Mouse (Mus musculus): ENCODE data around the gene Kif27.

Kif27 gene

DNA sequence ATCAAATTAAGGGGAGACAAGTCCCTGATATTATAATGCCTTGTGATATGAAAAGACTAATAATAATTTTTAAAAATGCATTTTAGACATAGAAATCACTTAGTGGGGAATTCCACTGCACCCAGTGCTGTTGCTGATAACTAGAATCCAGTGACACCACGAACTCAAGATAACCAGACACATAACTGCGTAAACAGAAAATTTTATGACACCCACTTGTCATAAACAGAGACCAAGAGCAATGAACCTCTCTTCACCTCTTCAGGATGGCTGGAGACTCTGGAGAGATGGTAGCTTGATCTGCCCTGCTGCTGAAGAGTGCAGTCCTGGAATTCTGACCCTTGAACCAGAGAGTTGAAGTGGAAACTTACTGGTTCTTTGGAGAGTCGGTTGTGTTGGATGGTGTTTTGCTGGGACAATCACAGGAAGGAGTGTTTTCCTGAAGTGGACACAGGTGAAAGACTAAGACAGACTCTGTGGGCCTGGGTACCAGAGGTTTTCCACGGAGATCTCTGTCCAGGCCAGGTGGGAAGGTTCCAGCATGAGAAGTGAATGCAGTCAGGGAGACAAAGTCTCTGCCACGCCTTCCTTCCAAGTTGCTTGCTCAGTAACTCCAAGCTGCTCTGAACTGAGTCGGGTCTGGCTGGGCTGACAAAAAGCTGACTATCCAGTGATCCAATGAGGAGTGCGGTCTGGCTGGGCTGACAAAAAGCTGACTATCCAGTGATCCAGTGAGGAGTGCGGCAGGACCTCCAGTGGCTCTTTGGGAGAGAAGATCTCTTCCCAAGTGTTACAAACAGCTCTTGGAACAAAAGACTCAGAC is 5.6 kb upstream of the Kif27 start:
- no peak for DNase-seq (ENCODE audit: low read depth, low spot score)

DNA sequence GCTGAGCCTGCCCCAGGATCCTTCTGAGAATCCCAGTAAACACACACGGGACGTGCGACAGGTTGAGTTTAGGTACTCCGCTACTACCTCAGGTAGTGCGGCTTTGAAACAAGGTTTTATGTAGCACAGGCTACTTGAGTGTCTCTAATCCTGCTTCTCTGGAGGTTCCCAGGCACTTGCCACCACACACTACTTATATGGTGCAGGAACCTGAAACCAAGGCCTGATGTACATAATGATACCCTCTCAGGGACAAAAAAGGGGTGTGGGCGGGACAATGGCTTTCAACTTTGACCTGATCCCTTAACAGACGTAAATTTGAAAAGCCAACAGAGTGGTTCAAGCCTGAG is 357 bp upstream of the Kif27 start:
- no peak for DNase-seq (ENCODE audit: low read depth, low spot score)

DNA sequence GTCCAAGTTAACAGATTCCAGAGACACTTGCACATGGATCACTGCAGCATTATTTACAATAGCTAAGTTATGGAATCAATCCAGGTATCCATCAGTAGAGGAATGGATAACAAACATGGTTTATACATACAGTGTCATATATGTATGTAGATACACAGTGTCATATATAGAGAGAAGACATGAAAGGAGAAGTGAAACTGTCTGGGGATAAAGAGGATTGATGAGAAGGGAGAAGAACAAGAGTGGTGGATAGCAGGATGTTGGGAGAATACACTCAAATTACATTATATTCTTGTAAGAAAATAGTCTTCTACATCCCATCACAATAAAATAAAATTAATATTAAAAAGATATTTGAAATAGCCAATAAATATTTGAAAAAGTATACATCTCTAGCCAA is 5.9 kb downstream of the Kif27 start:
- DNase-seq (ENCODE audit: low read depth, low spot score): peak; percentile 23

DNA sequence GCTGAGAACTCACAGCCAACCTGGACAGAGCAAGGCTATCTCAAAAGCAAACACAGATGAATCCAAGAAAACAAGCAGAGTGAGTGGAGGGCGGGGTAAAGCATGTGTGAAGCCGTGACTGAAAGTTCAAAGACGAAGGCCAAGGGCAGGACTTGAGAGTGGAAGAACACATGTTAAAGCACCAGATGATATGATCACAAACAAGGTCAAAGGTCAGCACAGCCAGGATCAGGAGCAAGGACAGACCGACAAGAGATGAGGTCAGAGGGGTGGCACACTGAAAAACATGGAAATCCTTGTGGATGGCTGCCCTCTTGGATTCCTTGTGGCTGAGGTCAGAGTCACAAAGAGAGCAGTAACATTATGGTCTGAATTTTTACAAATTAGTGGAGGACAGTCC is 8.3 kb downstream of the Kif27 start:
- DNase-seq (ENCODE audit: low read depth, low spot score): no peak

DNA sequence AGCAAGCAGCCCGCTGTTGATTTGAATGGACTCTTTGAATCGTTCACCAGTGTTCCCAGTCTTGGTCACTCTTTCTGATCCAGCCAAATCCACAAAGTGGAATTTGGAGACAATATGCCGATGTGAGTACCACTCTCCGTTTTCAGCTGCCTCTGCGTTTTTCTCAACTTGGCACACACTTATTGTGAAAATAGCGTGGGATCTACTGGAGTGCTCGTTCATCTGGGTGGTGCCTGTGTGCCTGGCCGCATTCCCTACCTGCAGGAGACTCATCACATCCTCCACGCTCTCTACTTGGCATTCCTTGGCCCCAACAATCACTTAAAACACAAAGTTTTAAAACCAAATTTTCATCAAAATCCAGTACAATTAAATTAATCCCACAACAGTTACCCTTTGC is 14.4 kb downstream of the Kif27 start:
- DNase-seq (ENCODE audit: low read depth, low spot score): no peak

DNA sequence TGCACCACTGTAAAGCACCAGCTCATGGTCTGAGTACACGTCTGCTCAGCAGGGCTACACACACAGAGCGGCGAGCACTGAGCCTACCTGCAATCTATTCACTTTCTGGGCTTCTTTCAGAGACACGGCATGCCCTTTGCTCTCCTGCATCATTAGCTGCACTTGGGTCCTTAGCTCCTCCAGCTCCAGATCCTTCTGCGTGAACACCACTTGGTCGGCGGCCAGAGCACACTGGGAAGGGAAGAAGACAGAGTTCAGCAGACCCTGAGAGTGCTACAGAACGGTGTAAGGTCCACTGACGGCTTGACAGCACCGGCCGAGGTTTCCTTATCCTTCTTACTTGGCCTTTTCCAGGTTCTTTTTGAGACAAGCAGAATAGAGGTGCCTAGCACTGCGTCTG is 21.5 kb downstream of the Kif27 start:
- no peak for DNase-seq (ENCODE audit: low read depth, low spot score)

DNA sequence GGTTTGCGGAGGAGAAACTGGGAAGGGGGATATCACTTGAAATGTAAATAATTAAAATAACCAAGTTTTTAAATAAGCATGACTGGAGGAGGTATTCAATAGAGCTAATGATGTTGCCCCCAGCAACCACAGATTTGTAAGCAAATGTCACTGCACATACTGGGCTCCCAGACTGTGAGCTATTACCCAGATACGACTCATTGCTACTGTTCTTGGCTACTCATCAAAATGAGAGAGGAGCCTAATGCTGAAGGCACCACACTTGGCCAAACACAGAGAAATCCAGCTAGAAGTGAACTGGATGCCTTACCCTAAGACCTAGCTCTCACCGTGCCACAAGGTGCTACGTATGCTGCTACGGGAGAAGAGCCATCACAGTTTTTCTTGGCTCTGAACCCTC is 24.8 kb downstream of the Kif27 start:
- no peak for DNase-seq (ENCODE audit: low read depth, low spot score)

DNA sequence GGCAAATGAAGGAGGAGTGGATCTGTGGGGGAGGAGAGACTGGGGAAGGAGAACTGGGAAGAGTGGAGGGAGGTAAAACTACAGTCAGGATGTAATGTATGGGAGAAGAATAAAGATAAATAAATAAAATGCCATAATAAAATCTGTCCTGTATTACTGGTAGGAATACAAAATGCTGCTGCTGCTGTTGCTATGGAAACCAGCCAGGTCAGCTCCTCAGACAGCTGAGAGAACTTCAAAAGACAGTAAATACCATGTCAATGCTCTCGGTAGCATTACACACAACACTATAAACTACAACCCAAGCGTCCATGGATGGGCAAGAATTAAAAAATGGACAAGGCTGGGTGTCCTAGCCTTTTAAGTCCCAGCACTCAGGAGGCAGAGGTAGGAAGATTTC is 41.2 kb downstream of the Kif27 start:
- DNase-seq (ENCODE audit: low read depth, low spot score): no peak

DNA sequence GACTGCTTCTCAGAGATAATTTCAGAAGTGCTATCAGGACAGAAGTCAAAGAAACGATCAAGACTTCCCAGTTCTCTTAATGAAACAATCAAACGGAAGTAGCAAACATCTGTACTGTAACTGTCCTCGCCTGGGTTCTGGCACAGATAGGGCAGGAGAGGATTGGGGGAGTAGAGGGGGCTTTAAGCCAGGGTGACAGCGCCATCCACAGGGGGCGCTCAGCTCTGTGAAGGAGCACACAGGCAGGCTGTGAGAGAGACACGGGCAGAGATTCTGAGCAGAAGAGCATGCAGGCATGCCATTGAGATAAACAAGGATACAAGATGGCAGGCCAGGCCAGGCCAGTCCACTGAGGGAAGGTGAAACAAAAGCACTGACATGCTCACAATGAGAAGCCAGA is 43.9 kb downstream of the Kif27 start:
- no peak for DNase-seq (ENCODE audit: low read depth, low spot score)

DNA sequence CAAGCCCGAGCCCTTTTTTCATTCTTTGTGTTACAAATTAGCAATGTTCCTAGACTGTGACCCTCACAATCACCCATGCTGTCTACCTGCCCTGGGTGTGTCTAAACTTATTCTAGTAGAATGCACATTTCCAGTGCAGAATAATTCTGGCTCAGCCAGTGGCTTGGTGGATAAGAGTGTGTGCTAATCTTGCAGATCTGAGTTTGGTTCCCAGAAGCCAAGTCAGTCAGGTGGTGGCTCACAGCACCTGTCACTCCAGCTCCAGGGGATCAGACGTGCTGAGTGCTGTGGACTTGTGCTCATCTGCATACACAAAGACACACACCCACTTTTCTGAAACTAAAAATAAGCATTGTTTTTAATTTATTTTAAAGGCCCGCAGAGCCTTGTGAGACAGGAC is 45.2 kb downstream of the Kif27 start:
- no peak for DNase-seq (ENCODE audit: low read depth, low spot score)

DNA sequence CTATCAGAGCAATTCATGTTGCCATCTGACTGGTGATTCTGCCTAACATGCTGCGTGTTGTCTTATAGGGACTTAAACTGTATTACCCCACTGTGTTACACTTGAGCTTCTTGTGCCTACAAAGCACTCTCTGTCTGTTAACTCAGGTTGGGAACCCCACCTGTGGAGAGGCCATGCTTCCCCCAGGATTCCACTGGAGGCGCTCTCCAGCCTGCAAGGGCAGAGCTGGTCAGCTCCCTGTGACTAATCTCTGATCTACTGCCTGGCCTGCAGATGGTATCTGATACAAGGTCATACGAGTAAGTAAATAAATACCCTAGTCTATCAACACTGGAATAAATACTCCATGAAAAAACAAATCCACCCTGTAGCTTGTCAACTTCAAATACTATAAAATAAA is 47.6 kb downstream of the Kif27 start:
- no peak for DNase-seq (ENCODE audit: low read depth, low spot score)

DNA sequence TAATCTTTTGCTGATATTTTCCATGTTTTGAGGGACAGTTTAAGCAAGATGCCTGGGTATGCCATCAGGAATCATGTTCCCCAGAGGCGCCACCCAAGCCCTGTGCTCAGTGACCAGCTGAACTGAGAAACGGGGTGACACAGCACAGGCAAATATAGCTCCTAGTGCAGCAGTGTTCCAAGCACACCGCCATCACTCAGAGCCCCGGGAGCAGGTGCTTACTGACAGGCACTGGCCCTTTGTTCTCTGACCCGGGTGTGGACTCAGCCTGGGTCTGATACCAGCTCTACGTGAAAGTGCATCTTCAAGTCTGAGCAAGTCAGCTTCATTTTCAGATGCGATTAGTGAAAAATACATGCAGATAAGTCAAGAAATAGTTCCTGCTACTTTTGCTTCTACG is 49.4 kb downstream of the Kif27 start:
- no peak for DNase-seq (ENCODE audit: low read depth, low spot score)

DNA sequence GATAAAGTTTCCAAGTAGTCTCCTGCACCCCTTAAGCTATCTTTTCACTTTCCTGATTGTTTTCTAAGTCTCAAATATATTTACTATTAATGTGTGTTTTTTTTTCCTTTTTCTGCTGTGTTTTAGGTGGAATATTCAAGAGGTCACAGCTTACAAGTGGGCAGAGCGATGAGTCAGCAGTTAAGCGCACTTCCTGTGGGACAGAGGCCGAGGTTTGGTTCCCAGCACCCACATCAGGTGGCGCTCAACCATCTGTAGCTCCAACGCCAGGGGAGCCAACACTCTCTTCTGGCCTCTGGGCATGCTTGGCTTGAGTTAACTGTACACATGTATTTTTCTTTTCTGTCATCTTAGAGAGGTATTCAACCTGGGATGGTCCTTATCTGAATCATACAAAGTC is 51.5 kb downstream of the Kif27 start:
- DNase-seq (ENCODE audit: low read depth, low spot score): no peak

DNA sequence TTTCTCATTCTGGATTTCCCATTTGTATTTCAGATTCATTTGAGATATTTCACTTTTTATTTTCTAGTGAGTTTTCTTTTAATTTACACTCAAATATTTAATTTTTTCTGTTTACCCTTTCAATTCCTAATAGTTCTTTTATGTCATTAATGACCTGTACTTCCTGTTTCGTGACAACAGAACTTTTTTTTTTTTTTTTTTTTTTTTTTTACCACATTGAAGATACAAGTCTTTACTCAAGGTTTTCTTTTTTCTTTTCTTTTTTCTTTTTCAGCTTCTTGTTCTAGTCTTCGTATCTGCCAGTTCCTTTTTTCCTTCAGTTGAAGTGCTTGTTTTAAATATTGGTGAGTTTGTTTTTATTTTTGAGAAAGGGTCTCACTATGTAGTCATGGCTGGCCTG is 53.7 kb downstream of the Kif27 start:
- DNase-seq (ENCODE audit: low read depth, low spot score): no peak

DNA sequence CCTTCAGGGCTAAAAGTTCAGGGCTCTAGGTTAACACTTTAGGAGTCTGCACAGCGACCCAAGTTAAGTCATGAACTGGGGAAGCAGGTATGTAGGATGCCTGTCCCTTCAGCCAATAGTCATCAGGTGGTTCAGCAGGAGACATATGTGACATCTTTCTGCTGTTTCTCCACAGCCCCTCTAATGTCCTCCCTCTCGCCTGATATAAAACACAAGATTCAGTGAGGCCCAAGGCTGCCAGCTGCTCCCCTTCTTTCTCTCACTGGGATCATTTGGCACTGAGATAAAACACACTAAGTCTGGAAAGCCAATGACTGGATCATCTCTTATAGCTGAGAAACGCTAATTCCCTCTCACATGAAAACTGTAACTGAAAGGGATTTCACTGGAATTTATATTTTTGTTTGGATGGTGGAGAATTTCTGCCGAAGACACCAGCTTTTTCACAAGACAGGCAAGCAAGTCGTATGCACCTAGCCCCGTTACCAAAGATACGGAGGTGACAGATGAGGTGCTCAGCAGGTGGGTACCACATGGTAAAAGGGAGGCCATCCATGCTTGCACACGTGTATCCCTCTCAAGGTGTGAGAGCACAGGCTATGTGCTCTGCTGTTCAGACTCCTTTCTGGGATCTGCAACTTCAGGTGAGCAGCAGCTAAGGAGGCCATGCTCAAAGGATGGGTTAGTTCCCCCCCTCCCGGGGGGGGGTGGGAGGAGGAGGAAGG is 56.3 kb downstream of the Kif27 start:
- no peak for DNase-seq (ENCODE audit: low read depth, low spot score)

DNA sequence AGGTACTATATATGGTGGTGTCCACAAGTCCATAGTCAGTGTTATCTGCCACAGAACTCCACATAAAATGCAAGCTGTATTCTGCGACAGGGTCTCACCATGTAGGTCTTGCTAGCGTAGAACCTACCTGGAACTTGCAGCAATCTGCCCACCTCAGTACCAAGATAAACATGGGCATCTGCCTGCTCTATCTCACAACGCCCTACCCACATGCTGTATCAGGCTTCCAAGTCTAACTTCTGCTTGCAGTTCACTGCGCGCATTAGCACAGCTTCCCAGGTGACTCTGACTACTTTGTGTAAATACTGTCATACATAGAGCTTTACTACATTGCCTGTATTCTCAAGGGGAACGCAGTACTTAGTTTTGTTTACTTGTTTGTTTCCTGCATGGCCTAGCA is 57.0 kb downstream of the Kif27 start:
- DNase-seq (ENCODE audit: low read depth, low spot score): no peak

DNA sequence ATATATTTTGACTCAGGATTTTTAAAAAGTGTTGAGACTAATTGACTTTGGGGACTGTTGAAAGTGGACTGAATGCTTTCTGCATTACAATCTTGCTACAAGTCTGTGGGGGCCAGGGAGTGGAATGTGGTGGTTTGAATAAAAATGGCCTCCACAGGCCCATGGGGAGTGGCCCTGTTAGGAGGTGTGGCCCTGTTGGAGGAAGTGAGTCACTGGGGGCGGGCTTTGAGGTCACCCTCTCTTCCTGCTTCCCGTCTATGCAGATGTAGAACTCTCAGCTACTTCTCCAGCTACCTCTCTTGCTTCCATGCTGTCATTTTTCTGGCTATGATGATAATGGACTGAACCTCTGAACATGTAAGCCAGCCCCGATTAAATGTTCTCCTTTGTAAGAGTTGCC is 60.2 kb downstream of the Kif27 start:
- peak; percentile 26 for DNase-seq (ENCODE audit: low read depth, low spot score)

DNA sequence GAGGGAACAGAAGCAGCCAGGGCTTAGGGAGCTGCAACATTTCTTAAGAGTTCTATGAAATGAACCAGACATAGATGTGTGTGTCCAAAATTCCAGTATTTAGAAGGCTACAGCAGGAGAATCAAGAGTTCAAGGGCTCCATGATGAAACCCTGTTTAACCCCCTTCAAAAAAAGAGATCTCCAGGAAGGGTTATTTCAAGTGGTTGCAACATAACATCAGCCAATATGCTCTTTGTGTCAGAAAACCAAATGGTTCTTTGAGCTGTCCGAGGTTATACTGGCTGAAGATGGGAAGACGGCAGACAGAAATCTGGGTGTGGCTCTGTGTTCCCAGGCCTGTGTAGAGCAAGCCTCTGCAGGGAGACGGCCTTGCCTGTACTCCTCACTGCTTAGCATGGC is 63.3 kb downstream of the Kif27 start:
- DNase-seq (ENCODE audit: low read depth, low spot score): no peak

DNA sequence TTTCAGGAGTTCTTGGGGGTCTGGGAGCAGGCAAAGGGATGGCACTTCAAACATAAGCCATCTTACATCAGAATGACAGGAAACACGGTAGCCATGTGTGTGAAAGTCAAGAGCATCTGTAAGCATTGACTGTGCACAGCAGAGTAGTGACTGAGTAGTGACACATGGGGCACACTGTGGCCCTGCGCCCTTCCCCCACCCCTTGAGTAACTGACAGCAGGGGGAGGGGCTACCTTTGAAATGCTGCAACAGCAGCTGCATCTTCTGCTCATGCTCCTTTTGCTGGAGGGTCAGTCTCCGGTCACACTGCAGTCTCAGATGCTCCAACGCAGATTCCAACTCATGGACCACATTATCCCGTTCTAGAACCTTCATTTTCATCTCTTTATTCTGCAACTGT is 66.1 kb downstream of the Kif27 start:
- DNase-seq (ENCODE audit: low read depth, low spot score): no peak

DNA sequence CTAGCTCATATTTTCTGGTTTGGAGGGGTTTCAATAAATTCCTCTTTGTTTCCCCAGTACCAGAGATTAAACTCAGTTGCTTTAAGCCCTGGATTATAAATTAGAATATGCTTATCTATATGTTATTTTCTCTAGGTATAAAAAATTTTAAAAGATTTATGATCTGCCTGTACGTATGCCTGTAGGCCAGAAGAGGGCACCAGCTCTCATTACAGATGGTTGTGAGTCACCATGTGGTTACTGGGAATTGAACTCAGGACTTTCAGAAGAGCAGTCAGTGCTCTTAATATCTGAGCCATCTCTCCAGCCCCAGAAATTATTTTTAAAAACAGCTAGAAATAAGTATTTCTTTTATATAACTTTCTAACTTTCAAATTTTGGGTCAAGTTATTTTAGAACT is 69.6 kb downstream of the Kif27 start:
- peak; percentile 37 for DNase-seq (ENCODE audit: low read depth, low spot score)

DNA sequence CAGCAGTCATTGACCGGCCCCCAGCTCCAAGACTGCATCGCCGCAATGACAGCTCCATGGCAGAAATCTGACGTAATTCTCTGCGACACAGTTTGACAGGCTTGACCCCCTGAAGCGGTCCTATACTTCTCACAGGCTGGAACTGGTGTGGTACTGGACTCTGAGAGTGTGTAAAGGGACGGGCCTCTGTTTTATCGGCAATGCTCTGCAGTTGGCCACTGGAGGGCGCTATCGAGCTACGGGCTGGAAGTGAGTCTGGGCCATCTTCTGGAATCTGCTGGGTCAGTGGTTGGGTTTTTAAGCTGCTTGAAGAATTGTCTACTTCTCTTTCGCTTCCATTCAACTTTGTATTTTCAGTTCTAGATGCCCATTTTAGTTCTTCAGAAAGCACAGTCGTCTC is 71.1 kb downstream of the Kif27 start:
- DNase-seq (ENCODE audit: low read depth, low spot score): peak; percentile 77

DNA sequence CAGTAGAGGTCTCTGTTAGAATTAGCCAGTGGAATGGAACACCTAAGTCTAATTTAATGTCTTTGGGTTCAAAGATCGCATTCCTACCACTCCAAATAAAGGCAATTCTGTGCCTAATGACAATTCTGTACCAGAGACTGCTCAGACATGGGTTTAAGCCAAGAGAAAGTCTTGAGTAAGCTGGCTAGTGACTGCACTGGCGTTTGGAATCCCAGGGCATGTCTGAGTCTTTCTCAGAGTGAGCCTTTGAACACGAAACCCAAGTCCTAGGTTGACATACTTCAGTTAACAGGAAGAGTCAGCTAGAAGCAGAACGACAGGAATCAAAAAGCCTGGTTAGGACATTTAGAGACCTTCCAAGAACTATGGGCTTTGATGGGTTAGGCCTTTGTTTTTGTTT is 75.5 kb downstream of the Kif27 start:
- no peak for DNase-seq (ENCODE audit: low read depth, low spot score)

DNA sequence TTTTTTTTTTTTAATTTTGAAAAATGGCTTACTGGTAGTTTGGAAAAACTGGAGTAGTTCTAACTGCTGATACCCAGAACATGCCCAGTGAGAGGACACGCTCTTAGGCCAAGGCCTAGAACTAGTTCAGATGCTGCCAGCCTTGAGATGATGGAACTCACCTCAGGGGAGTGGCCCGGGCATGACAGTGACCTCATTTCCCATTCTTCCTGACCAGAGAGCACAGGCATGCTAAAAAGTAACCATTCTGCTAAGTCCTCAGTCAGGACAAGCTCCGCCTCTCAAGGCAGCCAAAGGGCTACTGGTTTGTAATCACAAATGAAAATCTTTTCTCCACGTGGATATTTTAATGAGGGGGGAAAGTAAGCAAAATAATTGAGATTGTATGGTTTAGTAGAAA is 77.0 kb downstream of the Kif27 start:
- no peak for DNase-seq (ENCODE audit: low read depth, low spot score)

DNA sequence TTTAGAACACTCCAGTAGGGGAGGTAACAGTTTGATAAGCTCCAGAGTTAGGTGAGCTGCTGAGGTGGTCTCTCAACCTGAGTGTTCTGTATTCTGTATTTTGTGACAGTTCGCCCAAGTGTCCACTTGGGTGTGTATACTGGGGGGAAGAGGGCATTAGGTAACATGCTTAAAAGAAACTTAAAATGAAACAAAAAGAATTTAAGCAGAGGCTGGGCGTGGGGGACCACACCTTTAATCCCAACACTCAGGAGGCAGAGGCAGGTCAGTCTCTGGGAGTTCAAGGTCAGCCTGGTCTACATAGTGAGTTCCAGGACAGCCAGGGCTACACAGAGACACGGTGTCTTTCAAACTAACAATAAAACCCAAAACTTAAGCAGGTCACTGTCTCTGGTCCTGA is 78.4 kb downstream of the Kif27 start:
- DNase-seq (ENCODE audit: low read depth, low spot score): no peak
